Mouse (Mus musculus) T-helper 17 cell (primary cell): ENCODE measurements around the gene Clcn7.

Experiments used
- in situ Hi-C, 2 experiments: fragments of 300-600 bp; cut with MboI, MseI; formaldehyde crosslinking; loops; 1 replicate in 1 of 2; 2 replicates in 1 of 2; pipeline ENCODE4 v1.15.1; 2025; ENCODE audit warnings: high pct_unique_total_duplicates in 2 of 2

Gene Clcn7

DNA sequence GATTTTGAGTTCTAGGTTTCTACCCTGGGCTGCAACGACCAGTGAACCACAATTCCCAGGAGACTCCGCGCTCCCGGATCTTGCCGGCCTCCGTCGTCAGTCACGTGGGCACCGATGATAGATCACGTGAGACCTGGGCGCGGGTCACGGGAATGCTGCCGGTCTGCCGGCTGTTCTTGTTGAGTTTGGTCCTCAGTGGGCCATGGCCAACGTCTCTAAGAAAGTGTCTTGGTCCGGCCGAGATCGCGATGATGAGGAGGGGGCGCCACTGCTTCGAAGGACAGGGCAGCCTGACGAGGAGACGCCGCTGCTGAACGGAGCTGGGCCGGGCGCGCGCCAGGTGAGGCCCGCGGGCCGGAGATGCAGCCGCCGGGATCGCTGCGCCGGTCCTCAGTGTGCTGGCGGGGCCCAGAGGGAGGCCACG is at the start of gene Clcn7:
Clcn7 (plus strand) TSS at position 117 of the 424 bp plus-strand sequence.
- in situ Hi-C loops = no loop called here

DNA sequence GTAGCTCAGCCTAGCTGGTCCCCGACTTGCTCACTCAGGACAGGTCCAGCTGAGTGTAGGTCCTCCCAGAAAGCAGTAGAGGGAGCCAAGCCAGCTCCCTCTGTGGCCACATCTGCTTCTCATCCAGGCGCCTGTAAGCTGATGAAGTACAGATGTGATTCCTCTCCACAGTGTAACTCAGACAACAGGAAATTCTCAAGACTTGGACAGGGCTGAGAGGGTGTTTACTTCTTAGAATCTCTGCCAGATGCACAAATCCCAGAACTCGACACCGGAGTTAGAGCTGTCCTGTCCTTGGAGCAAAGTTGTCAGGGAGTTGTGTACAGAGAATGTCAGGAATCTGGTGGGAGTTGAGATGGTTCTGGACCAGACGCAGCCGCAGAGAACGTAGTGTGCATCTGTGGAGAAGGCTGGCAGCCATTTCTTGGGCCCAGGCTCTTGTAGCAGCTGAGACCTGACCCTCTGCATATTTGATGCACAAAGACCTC is 49.7 kb upstream of the Clcn7 start, which contains the start of gene Tmem204:
Tmem204 (minus strand) TSS at position 148 of the 488 bp plus-strand sequence.
- in situ Hi-C loops = no loop called here

DNA sequence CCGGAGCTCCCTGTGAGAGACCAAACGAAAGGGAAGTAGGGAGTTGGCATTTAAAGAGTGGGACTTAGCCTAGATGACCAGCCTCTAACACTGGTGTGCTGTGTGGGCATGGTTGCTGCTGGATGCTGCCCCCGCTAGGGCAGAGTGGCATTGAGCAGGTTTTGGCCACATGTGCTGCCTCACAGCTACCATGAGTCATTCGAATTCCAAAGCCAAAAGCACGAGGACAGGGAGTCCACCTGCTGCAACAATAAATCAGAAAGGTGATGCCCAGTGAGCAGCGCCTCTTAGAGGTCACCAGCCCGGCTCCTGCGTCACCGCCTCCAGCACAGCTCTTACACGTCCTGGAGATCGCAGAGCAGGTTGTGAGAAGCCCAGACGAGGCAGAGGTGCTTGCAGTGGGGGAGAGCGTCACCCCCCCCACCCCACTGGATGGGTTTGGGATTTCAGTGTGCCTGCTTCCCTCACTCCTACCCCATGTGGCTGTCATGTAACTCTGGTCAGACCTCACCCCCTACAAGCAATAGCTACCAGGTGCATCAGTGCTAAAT is 48.3 kb upstream of the Clcn7 start:
- in situ Hi-C loops = loop anchor here in 1 of 2 experiments (5.0 kb wide), 1 partner anchor 48 kb away; no protein-coding TSS in a partner anchor

DNA sequence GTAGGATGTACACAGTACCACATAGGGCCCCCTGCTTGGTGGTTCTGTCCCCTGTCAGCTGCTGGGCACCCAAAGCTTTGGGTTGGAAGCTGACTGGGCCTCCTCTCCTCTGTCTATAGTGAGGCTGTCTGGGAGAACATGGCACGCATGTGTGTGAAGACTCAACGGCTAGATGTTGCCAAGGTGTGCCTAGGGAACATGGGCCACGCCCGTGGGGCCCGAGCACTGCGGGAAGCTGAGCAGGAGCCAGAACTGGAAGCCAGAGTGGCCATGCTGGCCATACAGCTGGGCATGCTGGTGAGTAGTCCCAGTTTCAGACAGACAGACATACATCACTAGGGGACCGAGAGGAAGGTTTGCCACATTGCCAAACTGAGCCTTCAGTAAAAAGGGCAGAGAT is 46.5 kb upstream of the Clcn7 start:
- in situ Hi-C loops = loop anchor here in 1 of 2 experiments (5.0 kb wide), 1 partner anchor 49 kb away; no protein-coding TSS in a partner anchor

DNA sequence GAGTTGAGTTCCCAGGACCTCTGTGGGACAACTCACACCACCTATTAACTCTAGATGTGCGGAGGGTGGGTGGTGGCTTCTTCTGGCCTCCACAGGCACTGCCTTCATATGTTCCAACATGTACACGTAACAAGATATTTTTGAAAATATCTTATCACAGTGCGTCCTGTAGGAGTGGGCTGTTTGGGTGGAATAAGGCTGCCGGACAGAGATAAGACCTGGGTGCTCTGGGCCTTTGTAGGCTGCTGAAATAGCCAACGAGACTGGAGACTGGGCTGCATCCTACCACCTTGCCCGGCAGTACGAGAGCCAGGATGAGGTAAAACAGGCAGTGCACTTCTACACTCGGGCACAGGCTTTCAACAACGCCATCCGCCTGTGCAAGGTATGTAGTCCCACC is 44.0 kb upstream of the Clcn7 start:
- in situ Hi-C loops = loop anchor here in 1 of 2 experiments (5.0 kb wide), 1 partner anchor 52 kb away; no protein-coding TSS in a partner anchor

DNA sequence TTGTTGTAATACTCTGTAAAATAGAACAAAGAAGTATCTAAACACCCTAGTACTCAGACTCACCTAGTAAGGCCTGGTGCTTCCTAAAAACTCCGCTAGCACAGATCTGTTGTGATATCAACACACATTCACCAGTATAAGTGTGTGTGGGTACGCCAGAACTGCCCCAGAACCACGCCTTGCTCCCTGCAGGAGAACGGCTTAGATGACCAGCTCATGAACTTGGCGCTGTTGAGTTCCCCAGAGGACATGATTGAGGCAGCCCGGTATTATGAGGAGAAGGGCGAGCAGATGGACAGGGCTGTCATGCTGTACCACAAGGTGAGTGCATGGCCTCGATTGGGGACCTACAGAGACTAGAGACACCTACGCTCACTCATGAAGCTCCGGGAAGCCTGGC is 42.7 kb upstream of the Clcn7 start:
- in situ Hi-C loops = no loop called here

DNA sequence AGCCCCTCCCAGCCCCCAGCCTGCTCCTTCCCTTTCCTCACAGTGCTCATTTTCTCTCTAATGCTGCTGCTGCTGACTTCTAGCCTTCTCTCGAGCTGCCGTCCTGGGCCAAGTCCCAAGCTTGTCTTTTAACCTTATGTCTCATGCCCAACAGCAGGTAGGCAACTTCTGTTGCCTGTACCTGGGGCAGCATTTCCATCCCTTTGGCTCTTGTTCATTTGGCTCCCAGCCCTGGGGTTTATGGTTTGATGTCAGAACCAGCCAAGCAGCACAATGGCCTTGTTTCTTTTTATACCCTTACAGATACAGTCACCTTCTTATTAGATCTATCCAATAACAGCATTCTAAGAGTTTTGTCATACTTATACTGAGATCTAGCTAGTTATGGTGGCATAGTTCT is 37.0 kb upstream of the Clcn7 start:
- in situ Hi-C loops = no loop called here

DNA sequence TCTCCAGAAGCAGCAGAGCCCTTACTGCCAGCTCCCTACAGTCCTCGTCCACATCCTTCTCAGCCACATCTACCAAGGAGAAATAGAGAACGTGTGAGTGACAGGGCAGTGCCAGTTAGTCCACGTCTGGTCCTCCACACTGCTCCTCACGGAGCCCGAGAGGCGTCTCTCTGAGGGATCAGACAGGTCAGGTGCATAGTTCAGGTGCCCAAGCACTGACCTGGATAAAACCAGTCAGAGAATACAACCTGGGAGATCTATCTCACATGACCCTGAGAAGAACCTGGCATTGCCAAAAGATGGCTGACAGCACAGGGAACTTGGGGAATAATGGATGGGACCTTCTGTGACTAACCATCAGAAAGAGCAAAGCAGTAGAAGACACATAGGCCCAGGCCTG is 33.1 kb upstream of the Clcn7 start:
- in situ Hi-C loops = no loop called here

DNA sequence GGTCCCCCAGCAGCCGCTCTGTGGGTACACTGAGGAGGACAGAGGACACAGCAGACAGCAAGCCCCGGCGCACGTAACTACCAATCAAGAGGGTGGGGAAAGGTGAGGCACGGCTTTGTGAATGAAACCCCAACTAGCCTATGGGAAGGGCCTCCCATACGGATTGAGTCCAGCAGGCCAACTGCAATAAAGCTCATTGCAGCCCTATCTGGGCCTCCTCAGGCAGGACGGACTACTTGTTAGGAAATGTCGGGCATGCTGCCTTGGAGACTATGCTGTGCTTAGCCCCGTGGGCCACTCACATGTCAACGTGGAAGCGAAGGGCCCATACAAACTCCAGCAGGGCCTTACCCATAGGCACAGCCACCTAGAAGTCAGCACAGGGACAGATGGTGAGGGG is 31.9 kb upstream of the Clcn7 start:
- in situ Hi-C loops = no loop called here

DNA sequence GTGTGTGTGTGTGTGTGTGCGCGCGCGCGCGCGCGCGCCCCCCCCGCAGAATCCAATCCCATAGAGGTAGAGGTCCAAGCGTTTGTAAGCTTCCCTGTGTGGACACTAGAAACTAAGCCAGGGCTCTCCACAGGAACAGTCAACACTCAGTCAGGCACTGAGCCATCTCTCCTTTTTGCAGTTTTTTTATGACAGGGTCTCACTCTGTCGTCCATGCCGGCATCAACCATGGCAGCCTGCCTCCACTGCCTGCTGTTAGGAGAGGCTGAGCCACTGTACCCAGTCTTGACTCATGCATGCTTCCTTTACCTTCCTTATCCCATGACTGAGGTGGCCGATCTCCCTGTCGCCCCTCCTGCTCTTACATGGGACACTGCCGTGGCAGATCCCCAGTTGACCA is 25.4 kb upstream of the Clcn7 start:
- in situ Hi-C loops = no loop called here

DNA sequence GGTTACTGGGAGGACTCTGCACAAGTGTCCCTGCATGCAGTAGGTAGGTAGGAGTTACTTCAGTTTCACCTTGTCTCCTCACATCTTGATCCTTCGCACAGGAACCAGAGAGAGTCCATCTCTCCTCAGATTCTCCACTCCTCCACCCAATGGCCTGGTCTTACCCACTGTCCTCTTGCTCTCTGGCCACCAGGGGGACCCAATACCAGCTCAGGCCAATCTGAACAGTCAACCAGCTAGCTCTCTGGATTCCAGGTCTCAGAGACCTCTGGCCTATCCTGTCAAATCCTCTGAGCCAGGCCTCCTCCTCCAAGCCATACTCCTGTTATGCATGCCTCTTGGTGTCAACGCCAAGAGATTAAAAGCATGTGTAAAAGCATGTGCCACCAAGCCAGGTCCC is 23.6 kb upstream of the Clcn7 start:
- in situ Hi-C loops = no loop called here

DNA sequence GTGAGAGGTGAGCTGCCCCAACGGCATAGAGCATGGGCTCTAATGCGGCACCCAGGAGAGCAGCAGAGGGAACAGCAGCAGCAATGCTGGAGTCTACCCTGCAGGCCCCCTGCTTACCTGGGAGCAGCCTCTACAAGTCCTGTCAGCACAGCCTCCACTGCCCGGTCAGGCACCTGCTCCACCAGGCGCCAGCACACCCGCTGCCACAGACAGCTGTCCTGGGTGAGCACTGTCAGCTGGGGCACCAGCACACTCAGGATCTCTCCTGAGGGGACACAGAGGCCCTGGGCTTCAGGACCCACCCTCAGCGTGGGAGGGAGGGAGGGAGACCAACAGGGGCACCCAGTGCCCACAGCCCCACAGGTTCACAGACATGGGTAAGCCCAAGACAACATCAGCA is 22.6 kb upstream of the Clcn7 start:
- in situ Hi-C loops = no loop called here

DNA sequence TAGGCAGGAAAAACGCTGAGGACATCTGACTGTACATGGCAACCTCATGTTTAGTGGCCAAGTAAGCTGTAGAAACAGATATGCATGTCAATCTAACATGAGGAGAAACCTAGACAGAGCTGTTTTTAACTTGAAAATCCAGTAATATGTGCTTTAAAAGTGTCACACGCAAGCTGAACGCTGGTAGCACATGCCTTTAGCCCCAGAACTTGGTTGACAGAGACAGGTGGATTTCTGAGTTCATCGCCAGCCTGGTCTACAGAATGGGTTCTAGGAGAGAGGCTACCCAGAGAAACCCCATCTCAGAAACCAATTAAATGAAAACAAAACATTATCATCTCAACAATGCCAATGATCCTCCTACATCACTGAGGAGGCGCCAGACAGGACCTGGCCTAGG is 22.0 kb upstream of the Clcn7 start:
- in situ Hi-C loops = no loop called here

DNA sequence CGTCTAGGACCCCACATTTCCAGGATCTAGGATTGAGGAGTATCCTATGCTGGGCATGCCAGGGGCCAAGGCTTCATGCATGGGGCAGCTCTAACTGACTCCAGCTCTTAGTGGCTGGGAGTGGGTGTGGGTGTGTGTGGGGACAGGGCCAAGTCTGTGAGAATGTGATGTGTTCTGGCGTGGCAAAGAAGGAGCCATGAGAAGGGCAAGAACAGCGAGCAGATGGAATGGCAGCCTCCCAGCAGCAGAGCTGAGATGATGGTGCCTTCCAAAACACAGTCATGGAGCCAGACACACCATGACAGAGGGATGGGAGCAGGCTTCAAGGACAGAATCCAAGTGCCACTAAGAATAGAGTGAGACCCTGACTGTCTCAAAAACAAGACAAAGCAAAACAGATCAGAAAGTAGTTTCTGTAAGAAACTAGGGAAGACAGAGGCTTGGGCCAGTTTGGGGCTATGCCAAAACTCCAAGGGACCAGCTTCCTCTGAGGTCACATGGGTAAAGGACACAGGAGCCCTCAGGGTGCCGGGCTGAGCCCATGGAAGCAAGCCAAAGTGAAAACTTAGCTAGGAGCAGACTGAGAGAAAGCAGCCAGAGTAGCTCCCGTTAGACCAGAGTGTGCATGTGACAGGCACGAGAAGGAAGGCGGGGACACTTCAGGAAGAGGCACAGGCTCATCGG is 21.3 kb upstream of the Clcn7 start:
- in situ Hi-C loops = no loop called here

DNA sequence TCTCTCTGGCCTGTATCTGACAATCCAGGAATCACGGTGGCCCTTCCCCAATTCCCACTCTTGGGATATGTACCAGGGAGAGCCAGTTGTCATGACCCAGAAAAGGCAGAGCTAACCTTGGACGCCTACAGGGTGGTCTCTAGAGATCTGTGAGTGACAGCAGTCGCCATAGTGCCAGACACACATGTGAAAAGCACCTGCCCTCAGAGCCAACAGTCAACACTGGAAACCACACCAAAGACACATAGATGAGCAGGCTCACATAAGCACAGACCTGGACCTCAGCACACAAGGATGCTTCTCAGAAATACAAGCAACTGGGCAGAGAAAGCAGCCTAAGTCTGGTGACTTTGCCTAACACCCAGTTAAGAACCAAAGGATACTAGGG is 20.8 kb upstream of the Clcn7 start:
- in situ Hi-C loops = no loop called here

DNA sequence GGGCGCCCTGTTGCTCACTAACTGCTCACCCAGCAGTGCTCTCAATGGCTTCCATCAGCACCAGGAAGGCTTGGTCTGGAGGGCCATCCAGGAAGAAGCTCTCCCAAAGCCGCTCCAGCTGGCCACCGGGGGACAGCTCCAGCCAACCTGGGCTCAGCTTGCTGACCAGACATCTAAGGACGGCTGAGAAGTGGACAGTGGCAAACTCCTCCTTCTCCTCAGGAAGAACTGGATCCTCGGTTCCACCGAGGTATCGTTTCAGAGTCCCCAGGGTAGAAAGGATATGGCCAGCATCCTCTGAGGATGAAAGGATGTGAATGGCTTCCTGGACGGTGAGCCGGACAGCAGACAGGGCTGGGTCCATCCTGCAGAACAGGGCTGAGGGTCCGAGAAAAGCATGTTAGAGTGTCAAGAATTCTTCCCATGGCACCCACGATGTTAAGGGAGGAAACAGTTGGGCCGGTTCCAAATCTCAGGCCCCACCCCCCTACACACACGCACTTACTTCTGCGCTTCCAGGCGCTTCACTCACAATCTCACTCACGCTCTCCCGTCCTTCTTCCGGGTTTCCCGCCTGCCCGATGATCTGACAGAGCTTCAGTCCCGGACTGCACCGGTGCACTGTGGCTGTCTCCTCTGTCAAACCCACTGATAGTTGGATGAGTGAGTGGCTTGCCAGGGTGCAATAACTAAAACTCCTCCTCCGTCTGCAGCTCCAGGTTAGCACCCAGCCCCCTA is 18.1 kb upstream of the Clcn7 start:
- in situ Hi-C loops = no loop called here

DNA sequence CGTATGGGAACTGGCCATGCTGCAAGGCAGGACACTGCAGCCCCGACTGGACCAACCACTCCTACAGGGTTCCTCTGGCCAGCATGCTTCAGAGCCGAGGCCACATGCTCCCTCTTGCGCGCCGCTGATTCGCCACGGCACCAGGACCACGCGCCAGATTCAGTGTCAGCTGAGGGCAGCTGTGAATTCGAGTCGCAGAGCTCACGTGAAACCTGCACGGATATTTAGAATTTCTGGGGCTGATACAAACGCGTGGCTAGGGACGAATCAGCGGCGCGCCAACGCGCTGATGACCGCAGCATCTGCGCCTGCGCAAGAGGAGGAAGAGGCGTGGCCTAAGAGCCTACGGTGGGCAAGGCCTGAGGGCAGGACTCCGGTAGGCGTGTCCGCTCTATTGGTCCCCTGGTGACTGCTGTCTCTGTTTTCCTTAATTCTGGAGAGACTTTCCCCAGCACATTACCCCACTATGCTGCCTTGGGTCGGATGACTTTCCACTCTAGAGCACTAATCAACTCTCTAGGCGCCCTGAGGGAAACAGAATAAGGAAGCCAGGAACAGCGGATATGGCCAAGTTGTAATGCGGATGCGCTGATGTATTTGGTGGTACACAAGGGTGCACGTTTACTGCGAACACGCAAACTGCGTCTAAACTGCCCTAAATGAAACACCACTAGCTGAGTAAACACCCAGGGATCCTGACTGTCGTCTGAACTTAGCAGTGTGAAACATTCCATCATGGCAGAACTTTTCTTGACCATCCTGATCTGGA is 17.3 kb upstream of the Clcn7 start, which contains the start of gene Telo2:
Telo2 (minus strand) TSS at position 304 of the 769 bp plus-strand sequence.
- in situ Hi-C loops = no loop called here

DNA sequence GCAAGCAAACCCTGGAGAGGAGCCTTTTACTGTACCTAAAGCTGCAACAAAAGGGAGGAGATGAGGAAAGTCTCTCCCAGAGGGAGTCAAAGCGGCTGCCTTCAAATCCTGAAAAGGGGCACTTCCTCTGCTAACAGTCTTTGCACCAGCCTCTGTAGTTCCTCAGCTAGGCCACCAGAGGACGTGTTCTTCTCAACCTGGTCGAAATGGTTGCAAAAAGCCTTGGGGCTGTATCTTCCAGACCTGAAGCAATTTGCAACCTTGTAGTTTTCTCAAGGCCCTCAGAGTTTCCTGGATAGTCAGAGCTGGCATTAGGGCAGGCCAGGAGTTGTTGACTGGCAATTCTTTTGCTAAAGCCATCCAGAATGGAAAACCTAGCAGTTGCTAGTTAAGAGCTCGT is 15.9 kb upstream of the Clcn7 start:
- in situ Hi-C loops = no loop called here

DNA sequence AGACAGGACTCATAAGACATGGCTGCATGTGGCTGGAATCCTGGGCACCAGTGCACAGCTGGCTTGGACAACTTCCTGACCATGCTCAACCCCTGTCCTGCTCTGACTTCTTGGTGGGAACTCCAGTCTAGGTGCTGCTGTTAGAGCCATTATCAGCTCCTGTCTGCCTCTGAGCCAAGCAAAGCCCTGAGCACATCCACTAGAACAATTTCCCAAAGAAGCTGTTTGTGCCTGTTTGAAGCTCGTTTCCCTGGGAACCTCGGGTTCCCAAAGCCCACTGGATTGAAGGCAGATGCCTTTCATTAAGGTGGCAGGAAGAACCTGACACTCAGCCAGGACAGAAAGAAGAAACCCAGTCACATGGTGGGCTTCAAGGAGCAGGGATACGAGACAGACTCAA is 12.8 kb upstream of the Clcn7 start, which contains the start of gene Ptx4:
Ptx4 (plus strand) TSS at position 355 of the 400 bp plus-strand sequence.
- in situ Hi-C loops = loop anchor here (5.0 to 10.0 kb wide), 2 partner anchors 162 to 986 kb away; no protein-coding TSS in a partner anchor

DNA sequence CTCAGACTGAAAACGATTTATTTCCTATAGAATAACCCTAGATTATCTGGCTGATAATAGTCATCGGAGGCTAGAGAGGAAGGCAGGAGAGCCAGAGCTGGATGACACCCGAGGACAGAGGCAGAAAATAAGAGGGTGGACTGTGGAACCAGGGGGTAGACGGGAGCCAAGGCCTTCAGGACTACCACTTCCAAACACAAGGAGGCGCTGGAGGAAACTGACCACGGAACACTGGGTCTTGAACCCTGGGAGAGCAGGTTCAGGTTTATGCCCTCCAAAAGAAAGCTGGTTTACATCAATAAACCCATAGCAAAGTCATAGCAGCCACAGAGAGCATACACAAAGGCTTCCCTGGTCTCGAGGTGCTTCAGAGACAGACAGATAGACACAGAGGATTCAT is 9.2 kb upstream of the Clcn7 start:
- in situ Hi-C loops = loop anchor here (5.0 to 10.0 kb wide), 2 partner anchors 158 to 989 kb away; no protein-coding TSS in a partner anchor

DNA sequence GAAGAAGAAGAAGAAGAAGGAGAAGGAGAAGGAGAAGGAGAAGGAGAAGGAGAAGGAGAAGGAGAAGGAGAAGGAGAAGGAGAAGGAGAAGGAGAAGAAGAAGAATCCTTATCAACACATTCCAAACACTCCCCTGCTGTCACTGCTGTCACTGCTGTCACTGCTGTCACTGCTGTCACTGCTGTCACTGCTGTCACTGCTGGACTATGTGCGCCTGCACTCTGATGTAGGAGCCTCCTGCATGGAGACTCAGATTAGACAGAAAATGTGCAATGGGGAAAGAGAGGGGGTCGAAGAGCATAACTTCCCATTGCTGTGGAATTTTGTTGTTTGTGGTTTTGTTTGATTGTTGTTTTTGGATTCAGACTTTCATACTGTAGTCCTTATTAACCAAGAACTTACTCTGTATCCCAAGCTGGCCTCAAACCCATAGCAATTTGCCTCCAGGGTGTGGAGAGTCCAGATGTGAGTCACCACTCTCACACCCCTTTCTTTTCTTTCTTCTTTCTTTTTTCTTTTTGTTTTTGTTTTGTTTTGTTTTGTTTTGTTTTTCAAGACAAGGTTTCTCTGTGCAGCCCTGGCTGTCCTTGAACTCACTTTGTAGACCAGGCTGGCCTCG is 7.6 kb upstream of the Clcn7 start:
- in situ Hi-C loops = loop anchor here in 1 of 2 experiments (10.0 kb wide), 1 partner anchor 991 kb away; no protein-coding TSS in a partner anchor
